10 mouse cellular contexts compared by ENCODE assay signal in the genomic region with DNA sequence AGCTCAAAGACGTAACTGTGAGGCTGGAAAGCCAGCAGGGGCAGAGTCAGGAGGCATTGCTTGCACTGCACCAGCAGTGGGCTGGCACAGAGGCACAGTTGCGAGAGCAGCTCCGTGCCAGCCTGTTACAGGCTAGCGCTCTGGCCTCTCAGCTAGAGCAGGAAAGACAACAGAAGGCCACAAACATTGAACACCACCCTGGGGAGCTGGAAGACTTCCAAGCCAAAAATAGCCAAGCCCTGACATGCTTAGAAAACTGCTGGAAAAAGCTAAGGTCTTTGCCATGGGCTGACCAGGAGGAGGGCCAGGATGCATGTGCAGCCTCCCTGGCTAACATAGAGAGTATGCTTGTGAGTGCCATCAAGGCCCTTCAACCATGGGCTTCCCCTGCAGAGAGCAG. TPM values are rescaled to one million over a fixed set of nuclear protein-coding genes. Genes with fewer than 3 reads are reported as not detected.
DNase-seq lines count a peak whose midpoint lies in the region; ATAC-seq and TF ChIP-seq lines count a peak whose summit lies in the region.
"Had no signal": no experiment of that assay in that cellular context is flagged by ENCODE, and none has a peak within 500 bp of the region (broad histone marks: within the 10 kb centered on the region; RNA-seq: fewer than 3 reads in every experiment).

No protein-coding gene starts in this region.

- H3K27me3 ChIP-seq in liver, embryonic 11.5 days (replicated peaks; ENCODE audit: control insufficient read depth, insufficient read depth, low read length): no peaks in the 10 kb centered on the region
- no peaks in the 10 kb centered on the region for H3K27me3 ChIP-seq in liver, postnatal 0 days (ENCODE audit: insufficient read depth, low read length)
- H3K27me3 ChIP-seq in intestine, embryonic 16.5 days (replicated peaks; ENCODE audit: control insufficient read depth, insufficient read depth, low read length): no peaks in the 10 kb centered on the region

- H3K4me1 ChIP-seq in liver, embryonic 11.5 days (replicated peaks; ENCODE audit: control insufficient read depth, insufficient read depth, low read length): no peaks in the 10 kb centered on the region
- H3K4me1 ChIP-seq in liver, postnatal 0 days (ENCODE audit: insufficient read depth): no peaks in the 10 kb centered on the region
- H3K4me1 ChIP-seq in embryonic fibroblast, embryonic 13.5 days (ENCODE audit: control insufficient read depth, insufficient read depth, low read length): 0 out of 2 replicates have a peak, but pooled peaks cover 6% of the 10 kb centered on the region
- H3K4me1 ChIP-seq in intestine, embryonic 16.5 days (ENCODE audit: control insufficient read depth, insufficient read depth, low read length): no peaks in the 10 kb centered on the region

- 93% methylated on average over 4 of the region's 4 CpGs for WGBS in liver, embryonic 11.5 days
- 77% methylated on average over 4 of the region's 4 CpGs for WGBS in liver, postnatal 0 days (ENCODE audit: insufficient replicate concordance)
- WGBS in intestine, embryonic 16.5 days: 82% methylated on average over 4 of the region's 4 CpGs

- peaks cover 31% of the 10 kb centered on the region for H3K36me3 ChIP-seq in liver, embryonic 11.5 days (ENCODE audit: control insufficient read depth, insufficient read depth, low read length)
- peaks cover 69% of the 10 kb centered on the region for H3K36me3 ChIP-seq in liver, postnatal 0 days (replicated peaks; ENCODE audit: insufficient read depth, low read length)
- peaks cover 16% of the 10 kb centered on the region for H3K36me3 ChIP-seq in intestine, embryonic 16.5 days (ENCODE audit: control insufficient read depth, insufficient read depth, low read length)

- ATAC-seq in liver, embryonic 11.5 days (replicated peaks; ENCODE audit: low FRiP score): no peak
- no peak for ATAC-seq in liver, postnatal 0 days
- no peak for ATAC-seq in intestine, embryonic 16.5 days

- TF ChIP-seq EP300 in liver, postnatal 0 days (IDR thresholded peaks at IDR 0.05; ENCODE audit: low read depth): no peak

- H3K27ac ChIP-seq in liver, embryonic 11.5 days (ENCODE audit: low read depth, low read length): peak overlapping the region; percentile 24
- no peak overlapping the region for H3K27ac ChIP-seq in liver, postnatal 0 days (ENCODE audit: low read depth)
- peak overlapping the region; percentile 28; the same call in 1 of the 2 replicates for H3K27ac ChIP-seq in embryonic fibroblast, embryonic 13.5 days (ENCODE audit: insufficient read depth, low read length)
- H3K27ac ChIP-seq in intestine, embryonic 16.5 days (ENCODE audit: low read length): no peak overlapping the region
- H3K27ac ChIP-seq: liver, embryonic 14.5 days had no signal

- H3K9me3 ChIP-seq in liver, embryonic 11.5 days (ENCODE audit: control insufficient read depth, low read length): no peaks in the 10 kb centered on the region
- H3K9me3 ChIP-seq in liver, postnatal 0 days (ENCODE audit: low read length): no peaks in the 10 kb centered on the region
- H3K9me3 ChIP-seq in intestine, embryonic 16.5 days (ENCODE audit: control insufficient read depth, low read length): no peaks in the 10 kb centered on the region

- no peak overlapping the region for H3K9ac ChIP-seq in liver, embryonic 11.5 days (ENCODE audit: low read depth, low read length)
- no peak overlapping the region for H3K9ac ChIP-seq in liver, postnatal 0 days (replicated peaks)
- no peak overlapping the region for H3K9ac ChIP-seq in intestine, embryonic 16.5 days (ENCODE audit: low read depth, low read length)
- H3K9ac ChIP-seq: liver, embryonic 14.5 days had no signal

- TF ChIP-seq CTCF in liver, postnatal 0 days (IDR thresholded peaks at IDR 0.05; ENCODE audit: low read depth): no peak
- no peak for TF ChIP-seq CTCF in embryonic fibroblast, embryonic 13.5 days (IDR thresholded peaks at IDR 0.05; ENCODE audit: borderline replicate concordance, insufficient read depth, low read length)

- H3K4me3 ChIP-seq in liver, embryonic 11.5 days (ENCODE audit: low read depth, low read length): no peak overlapping the region
- no peak overlapping the region for H3K4me3 ChIP-seq in liver, postnatal 0 days (ENCODE audit: low read depth, low read length)
- H3K4me3 ChIP-seq in embryonic fibroblast, embryonic 13.5 days (ENCODE audit: insufficient read depth, low read length): no peak overlapping the region
- H3K4me3 ChIP-seq in intestine, embryonic 16.5 days (ENCODE audit: low read length): no peak overlapping the region
- H3K4me3 ChIP-seq: erythroblast, embryonic 14.5 days had no signal

- DNase-seq in liver, embryonic 11.5 days (ENCODE audit: low spot score): no peak
- no peak for DNase-seq in liver, postnatal 0 days
- peak; percentile 83 for DNase-seq in adrenal gland, adult 8-10 months
- DNase-seq in heart, postnatal 36 days: peak; percentile 42 to 57
- peak; percentile 32 to 49 for DNase-seq in left cerebral cortex, postnatal 36 days (ENCODE audit: low spot score in 2 of 2)
- no peak for DNase-seq in thymus, postnatal 36 days

- intact Hi-C loops in heart, postnatal 36 days (cut with DNase I): no loop called here
- intact Hi-C loops in left cerebral cortex, postnatal 36 days (cut with DNase I): no loop called here

- no peak overlapping the region for H3K4me2 ChIP-seq in liver, embryonic 11.5 days
- no peak overlapping the region for H3K4me2 ChIP-seq in liver, postnatal 0 days (ENCODE audit: low read depth, low read length)
- no peak overlapping the region for H3K4me2 ChIP-seq in intestine, embryonic 16.5 days (ENCODE audit: low read depth, low read length)

- TF ChIP-seq POLR2A in embryonic fibroblast, embryonic 13.5 days (IDR thresholded peaks at IDR 0.05; ENCODE audit: low read depth, low read length): no peak

RNA-seq across cellular contexts. Expression of gene Pld6, which starts 28.3 kb away (rescaled TPM):
- polyA plus RNA-seq in liver, embryonic 11.5 days (2014; fragmentation: Nextera tagmentation; extraction: Ambion mirVana): 1.5 and 1.8 TPM in 2 replicates
- 1.7 and 2.0 TPM in 2 replicates for polyA plus RNA-seq in liver, postnatal 0 days (2015; fragmentation: Nextera tagmentation; extraction: Ambion mirVana)
- 1 to 10 TPM in 3 of 4 experiments, under 1 TPM in 1; 0.81 to 2.4 (median 1.6) TPM for total RNA-seq in adrenal gland, adult 8-10 months (2022)
- 0.74 TPM in 1 of 2 replicates, not detected in the other for polyA plus RNA-seq in embryonic fibroblast, embryonic 13.5 days (2011; ENCODE audit: insufficient read length, low read depth, missing spikeins)
- under 1 TPM; 0.22 to 0.54 TPM for total RNA-seq in heart, postnatal 36 days (2021)
- 1 to 10 TPM in 1 of 2 experiments, under 1 TPM in 1; 0.81 to 1.1 TPM for total RNA-seq in left cerebral cortex, postnatal 36 days (2021)
- 2.7 and 4.0 TPM in 2 replicates for polyA plus RNA-seq in intestine, embryonic 16.5 days (2015; fragmentation: Nextera tagmentation; extraction: Ambion mirVana)
- polyA plus RNA-seq: erythroblast, embryonic 14.5 days had no signal

RNA-seq across cellular contexts. Expression of gene Flcn, which starts 50.6 kb away (rescaled TPM):
- 30.1 and 33.1 TPM in 2 replicates for polyA plus RNA-seq in liver, embryonic 11.5 days (2014; fragmentation: Nextera tagmentation; extraction: Ambion mirVana)
- 11.3 and 13.9 TPM in 2 replicates for polyA plus RNA-seq in liver, postnatal 0 days (2015; fragmentation: Nextera tagmentation; extraction: Ambion mirVana)
- total RNA-seq in adrenal gland, adult 8-10 months (2022): 10 to 100 TPM; 49.9 to 61.3 (median 57.3) TPM
- polyA plus RNA-seq in embryonic fibroblast, embryonic 13.5 days (2011; ENCODE audit: insufficient read length, low read depth, missing spikeins): 18.4 and 21.4 TPM in 2 replicates
- 10 to 100 TPM; 41.4 to 51.3 TPM for total RNA-seq in heart, postnatal 36 days (2021)
- total RNA-seq in left cerebral cortex, postnatal 36 days (2021): 10 to 100 TPM; 48.6 to 48.9 TPM
- polyA plus RNA-seq in intestine, embryonic 16.5 days (2015; fragmentation: Nextera tagmentation; extraction: Ambion mirVana): 46.5 and 51.6 TPM in 2 replicates

Comparison
In these comparisons a context has a peak if more than half of its experiments do, and no peak if none do; other contexts are left out.
1. H3K27ac ChIP-seq: peak in liver, embryonic 11.5 days (single experiment) and embryonic fibroblast, embryonic 13.5 days (single experiment); none in liver, postnatal 0 days (single experiment) and intestine, embryonic 16.5 days (single experiment).
2. DNase-seq: peak in adrenal gland, adult 8-10 months (single experiment), heart, postnatal 36 days (2 of 2) and left cerebral cortex, postnatal 36 days (2 of 2); none in liver, embryonic 11.5 days (single experiment), liver, postnatal 0 days (single experiment) and thymus, postnatal 36 days (0 of 2).